In the genomic region with DNA sequence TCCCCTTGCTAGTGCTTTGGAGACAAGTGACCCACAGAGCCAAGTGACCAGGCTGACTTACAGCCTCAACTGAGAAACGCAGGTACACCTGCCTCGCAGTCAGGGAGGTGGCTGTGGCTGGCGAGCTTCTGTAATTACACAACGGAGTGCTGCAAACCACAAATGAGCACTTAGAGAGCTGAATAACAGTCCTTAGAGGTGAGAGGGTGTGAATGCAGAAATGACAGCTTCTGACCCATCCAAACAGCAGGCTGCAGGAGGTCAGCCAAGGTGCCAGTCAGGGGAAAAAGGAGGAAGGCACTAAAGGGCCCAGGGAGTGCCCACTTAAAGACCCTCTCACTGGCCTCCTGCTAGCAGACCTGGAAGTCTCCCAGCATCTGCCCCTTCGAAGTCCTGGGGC, we compare ENCODE assay signal across 24 mouse cellular contexts. TPM values are rescaled to one million over a fixed set of nuclear protein-coding genes. Genes with fewer than 3 reads are reported as not detected.
DNase-seq lines count a peak whose midpoint lies in the region; ATAC-seq and TF ChIP-seq lines count a peak whose summit lies in the region.
"Had no signal": no experiment of that assay in that cellular context is flagged by ENCODE, and none has a peak within 500 bp of the region (broad histone marks: within the 10 kb centered on the region; RNA-seq: fewer than 3 reads in every experiment).

No protein-coding gene starts in this region.

- H3K27me3 ChIP-seq in lung, postnatal 0 days (replicated peaks; ENCODE audit: insufficient read depth, low read length): no peaks in the 10 kb centered on the region
- H3K27me3 ChIP-seq: forebrain, embryonic 13.5 days; forebrain, embryonic 15.5 days had no signal

- H3K27ac ChIP-seq in lung, postnatal 0 days (ENCODE audit: low read length): no peak overlapping the region
- H3K27ac ChIP-seq: embryonic facial prominence, embryonic 10.5 days; embryonic facial prominence, embryonic 12.5 days; forebrain, embryonic 13.5 days; forebrain, embryonic 15.5 days had no signal

- H3K4me1 ChIP-seq in lung, postnatal 0 days (ENCODE audit: insufficient read depth, low read depth, low read length): no peaks in the 10 kb centered on the region
- H3K4me1 ChIP-seq: embryonic facial prominence, embryonic 10.5 days; embryonic facial prominence, embryonic 12.5 days; forebrain, embryonic 13.5 days; forebrain, embryonic 15.5 days had no signal

- DNase-seq in lung, adult 18-20 months: peak; percentile 26 to 54
- DNase-seq in lung, postnatal 0 days (ENCODE audit: low spot score): no peak
- peak; percentile 5 for DNase-seq in lung, postnatal 14 days
- DNase-seq in lung, postnatal 10 days: no peak
- no peak for DNase-seq in ovary, postnatal 14 days (ENCODE audit: low spot score)
- DNase-seq: adrenal gland, adult 8-10 months; adrenal gland, postnatal 14 days; adrenal gland, postnatal 36 days; B cell, adult 2 months; cerebellum, adult 11-12 months; cerebellum, adult 2 months; cerebellum, adult 9-10 months; cerebellum, postnatal 10 days; cerebellum, postnatal 25 days had no signal

- TF ChIP-seq CTCF in lung, postnatal 0 days (IDR thresholded peaks at IDR 0.05): no peak

- no peak overlapping the region for H3K9ac ChIP-seq in lung, postnatal 0 days (replicated peaks; ENCODE audit: low read depth)
- H3K9ac ChIP-seq: embryonic facial prominence, embryonic 12.5 days; forebrain, embryonic 13.5 days; forebrain, embryonic 15.5 days had no signal

- no peak overlapping the region for H3K4me3 ChIP-seq in lung, postnatal 0 days (ENCODE audit: low read depth, low read length)
- H3K4me3 ChIP-seq: embryonic facial prominence, embryonic 10.5 days; embryonic facial prominence, embryonic 12.5 days; forebrain, embryonic 13.5 days; forebrain, embryonic 15.5 days had no signal

- no peaks in the 10 kb centered on the region for H3K9me3 ChIP-seq in lung, postnatal 0 days (ENCODE audit: low read length)
- H3K9me3 ChIP-seq: embryonic facial prominence, embryonic 10.5 days; embryonic facial prominence, embryonic 12.5 days; forebrain, embryonic 13.5 days; forebrain, embryonic 15.5 days had no signal

- 32% methylated on average over 5 of the region's 5 CpGs for WGBS in lung, postnatal 0 days

- TF ChIP-seq EP300 in lung, postnatal 0 days (IDR thresholded peaks at IDR 0.05): no peak

- no peak overlapping the region for H3K4me2 ChIP-seq in lung, postnatal 0 days (replicated peaks; ENCODE audit: low read depth, low read length)
- H3K4me2 ChIP-seq: embryonic facial prominence, embryonic 12.5 days; forebrain, embryonic 13.5 days; forebrain, embryonic 15.5 days had no signal

- no peak for ATAC-seq in lung, postnatal 0 days
- ATAC-seq: activated CD4-positive, CD25-positive, alpha-beta regulatory T cell, adult 4 months; CD4-positive, CD25-positive, alpha-beta regulatory T cell, adult 4 months; forebrain, embryonic 13.5 days; forebrain, embryonic 15.5 days; Patski had no signal

- no peaks in the 10 kb centered on the region for H3K36me3 ChIP-seq in lung, postnatal 0 days (ENCODE audit: insufficient read depth, low read length)
- H3K36me3 ChIP-seq: embryonic facial prominence, embryonic 10.5 days; embryonic facial prominence, embryonic 12.5 days; forebrain, embryonic 15.5 days; G1E had no signal

RNA-seq across cellular contexts. Expression of a gene that starts 12.0 kb away (rescaled TPM):
- polyA plus RNA-seq in lung, postnatal 0 days (2015; fragmentation: Nextera tagmentation; extraction: Ambion mirVana): 0.12 TPM in 1 of 2 replicates, not detected in the other
- polyA plus RNA-seq: activated CD4-positive, CD25-positive, alpha-beta regulatory T cell, adult 4 months; CD4-positive, CD25-positive, alpha-beta regulatory T cell, adult 4 months; cortical plate, adult 2 months; G1E had no signal

RNA-seq across cellular contexts. Expression of a gene that starts 18.2 kb away (rescaled TPM):
- polyA plus RNA-seq in lung, postnatal 0 days (2015; fragmentation: Nextera tagmentation; extraction: Ambion mirVana): not detected in 2 replicates
- polyA plus RNA-seq: activated CD4-positive, CD25-positive, alpha-beta regulatory T cell, adult 4 months; CD4-positive, CD25-positive, alpha-beta regulatory T cell, adult 4 months; cortical plate, adult 2 months; embryonic facial prominence, embryonic 10.5 days; embryonic facial prominence, embryonic 12.5 days; forebrain, embryonic 11.5 days; forebrain, embryonic 13.5 days; forebrain, embryonic 15.5 days; G1E; Patski had no signal

RNA-seq across cellular contexts. Expression of a gene that starts 30.6 kb away (rescaled TPM):
- polyA plus RNA-seq in lung, postnatal 0 days (2015; fragmentation: Nextera tagmentation; extraction: Ambion mirVana): 0.06 and 0.18 TPM in 2 replicates
- polyA plus RNA-seq: activated CD4-positive, CD25-positive, alpha-beta regulatory T cell, adult 4 months; CD4-positive, CD25-positive, alpha-beta regulatory T cell, adult 4 months; cerebellum, adult 2 months; cortical plate, adult 2 months; forebrain, embryonic 11.5 days; forebrain, embryonic 13.5 days; forebrain, embryonic 15.5 days; G1E; Patski had no signal

RNA-seq across cellular contexts. Expression of a gene that starts 44.6 kb away (rescaled TPM):
- not detected in 2 replicates for polyA plus RNA-seq in lung, postnatal 0 days (2015; fragmentation: Nextera tagmentation; extraction: Ambion mirVana)
- polyA plus RNA-seq: CD4-positive, CD25-positive, alpha-beta regulatory T cell, adult 4 months; cerebellum, adult 2 months; cortical plate, adult 2 months; embryonic facial prominence, embryonic 10.5 days; embryonic facial prominence, embryonic 12.5 days; forebrain, embryonic 11.5 days; forebrain, embryonic 13.5 days; forebrain, embryonic 15.5 days; G1E; Patski had no signal

Comparison
In these comparisons a context has a peak if more than half of its experiments do, and no peak if none do; other contexts are left out.
1. DNase-seq: peak in lung, adult 18-20 months (2 of 2) and lung, postnatal 14 days (single experiment); none in lung, postnatal 0 days (single experiment), lung, postnatal 10 days (single experiment) and ovary, postnatal 14 days (single experiment).